Comparison of ENCODE assay signal across 9 mouse cellular contexts in genomic region chrX:73064415-73064793, GRCm38 (mm10). TPM values are rescaled to one million over a fixed set of nuclear protein-coding genes. Genes with fewer than 3 reads are reported as not detected.
A peak's percentile ranks its signal among the peaks of the same experiment; 100 is the strongest.
DNase-seq lines count a peak whose midpoint lies in the region; ATAC-seq and TF ChIP-seq lines count a peak whose summit lies in the region.
"Had no signal": no experiment of that assay in that cellular context is flagged by ENCODE, and none has a peak within 500 bp of the region (broad histone marks: within the 10 kb centered on the region; RNA-seq: fewer than 3 reads in every experiment).

Gene Pnma3 (plus strand): TSS chrX:73064787.

- TF ChIP-seq CTCF in heart, adult 2 months (IDR thresholded peaks at IDR 0.05), result no peak

- no peaks in the 10 kb centered on the region for H3K79me2 ChIP-seq in heart, adult 2 months (replicated peaks; ENCODE audit: control insufficient read depth, insufficient read depth, low read length)

- DNase-seq in heart, adult 2 months, result no peak
- DNase-seq in cerebellum, postnatal 10 days, result peak; percentile 29 to 37
- DNase-seq in hindbrain, embryonic 11.5 days (ENCODE audit: low spot score), result no peak
- DNase-seq in limb, embryonic 14.5 days (ENCODE audit: low spot score), result no peak
- DNase-seq in yolk sac, embryonic 10.5 days (ENCODE audit: low spot score), result no peak
- DNase-seq in gastrocnemius, adult 18-20 months (ENCODE audit: low spot score), result no peak
- no peak for DNase-seq in right cerebral cortex, postnatal 25 days

- H3K9me3 ChIP-seq in heart, embryonic 15.5 days (replicated peaks), result no peaks in the 10 kb centered on the region
- H3K9me3 ChIP-seq in hindbrain, embryonic 11.5 days (ENCODE audit: control insufficient read depth, low read length), result no peaks in the 10 kb centered on the region
- no peaks in the 10 kb centered on the region for H3K9me3 ChIP-seq in limb, embryonic 14.5 days (ENCODE audit: control insufficient read depth, low read length)
- H3K9me3 ChIP-seq: megakaryocyte, embryonic 14.5 days had no signal

- TF ChIP-seq POLR2A in heart, adult 2 months (IDR thresholded peaks at IDR 0.05; ENCODE audit: insufficient read depth, low read depth, low read length), result no peak
- TF ChIP-seq POLR2A in limb, embryonic 14.5 days (IDR thresholded peaks at IDR 0.05; ENCODE audit: borderline replicate concordance, extremely low read depth, insufficient read depth, insufficient read length), result no peak

- no peak within 1 kb of the TSS; the same call in 1 of the 2 replicates for H3K4me3 ChIP-seq in heart, embryonic 15.5 days
- no peak within 1 kb of the TSS for H3K4me3 ChIP-seq in heart, adult 2 months
- peak within 1 kb of the TSS; percentile 16 for H3K4me3 ChIP-seq in hindbrain, embryonic 11.5 days (ENCODE audit: low read depth, low read length)
- peak within 1 kb of the TSS; percentile 15 for H3K4me3 ChIP-seq in limb, embryonic 14.5 days (replicated peaks; ENCODE audit: low read length)
- H3K4me3 ChIP-seq: megakaryocyte, embryonic 14.5 days had no signal

- TF ChIP-seq EP300 in heart, adult 2 months (IDR thresholded peaks at IDR 0.05; ENCODE audit: insufficient read depth, low read depth, low read length), result no peak

- H3K27ac ChIP-seq in heart, embryonic 15.5 days, result no peak within 1 kb of the TSS
- H3K27ac ChIP-seq in heart, adult 2 months, result no peak within 1 kb of the TSS
- H3K27ac ChIP-seq in hindbrain, embryonic 11.5 days (ENCODE audit: low read depth, low read length), result no peak within 1 kb of the TSS
- no peak within 1 kb of the TSS for H3K27ac ChIP-seq in limb, embryonic 14.5 days (replicated peaks; ENCODE audit: low read depth, low read length)

- H3K36me3 ChIP-seq in heart, embryonic 15.5 days, result no peaks in the 10 kb centered on the region
- no peaks in the 10 kb centered on the region for H3K36me3 ChIP-seq in heart, adult 2 months (ENCODE audit: control insufficient read depth, insufficient read depth, low read length)
- H3K36me3 ChIP-seq in hindbrain, embryonic 11.5 days (ENCODE audit: control insufficient read depth, insufficient read depth, low read length), result no peaks in the 10 kb centered on the region
- no peaks in the 10 kb centered on the region for H3K36me3 ChIP-seq in limb, embryonic 14.5 days (ENCODE audit: control insufficient read depth, insufficient read depth, low read length)

- H3K27me3 ChIP-seq in heart, embryonic 15.5 days, result peaks cover 18% of the 10 kb centered on the region
- no peaks in the 10 kb centered on the region for H3K27me3 ChIP-seq in heart, adult 2 months (ENCODE audit: control insufficient read depth, insufficient read depth, low read length)
- H3K27me3 ChIP-seq in hindbrain, embryonic 11.5 days (ENCODE audit: control insufficient read depth, insufficient read depth, low read length), result no peaks in the 10 kb centered on the region
- no peaks in the 10 kb centered on the region for H3K27me3 ChIP-seq in limb, embryonic 14.5 days (ENCODE audit: control insufficient read depth, insufficient read depth, low read length)

- H3K4me2 ChIP-seq in heart, embryonic 15.5 days, result peak within 1 kb of the TSS; percentile 45
- H3K4me2 ChIP-seq in hindbrain, embryonic 11.5 days (replicated peaks; ENCODE audit: low read depth, low read length), result peak within 1 kb of the TSS; percentile 38
- peak within 1 kb of the TSS; percentile 42 for H3K4me2 ChIP-seq in limb, embryonic 14.5 days (replicated peaks; ENCODE audit: low read depth, low read length, severe bottlenecking)

- intact Hi-C loops in heart, adult 2 months (cut with DNase I), result no loop called here

- no peak for ATAC-seq in heart, embryonic 15.5 days (replicated peaks; ENCODE audit: insufficient number of reproducible peaks, insufficient read depth, low FRiP score, low read depth)
- peak; percentile 71 for ATAC-seq in hindbrain, embryonic 11.5 days (ENCODE audit: low FRiP score)
- no peak for ATAC-seq in limb, embryonic 14.5 days (ENCODE audit: low FRiP score, low read depth)

- 27% methylated on average over 7 of the region's 7 CpGs for WGBS in heart, embryonic 15.5 days
- WGBS in heart, adult 2 months, result 36% methylated on average over 7 of the region's 7 CpGs
- 30% methylated on average over 7 of the region's 7 CpGs for WGBS in hindbrain, embryonic 11.5 days
- WGBS in limb, embryonic 14.5 days, result 18% methylated on average over 7 of the region's 7 CpGs

- no peak within 1 kb of the TSS for H3K9ac ChIP-seq in heart, embryonic 15.5 days
- no peak within 1 kb of the TSS for H3K9ac ChIP-seq in heart, adult 2 months (ENCODE audit: low read depth, low read length)
- peak within 1 kb of the TSS; percentile 48; the same call in 1 of the 2 replicates for H3K9ac ChIP-seq in hindbrain, embryonic 11.5 days (ENCODE audit: low read depth, low read length)
- H3K9ac ChIP-seq in limb, embryonic 14.5 days (ENCODE audit: low read depth, low read length, severe bottlenecking), result 0 out of 2 replicates have a peak within 1 kb of the TSS, but pooled peaks have one; percentile 21

- H3K4me1 ChIP-seq in heart, embryonic 15.5 days (replicated peaks), result peaks cover 5% of the 10 kb centered on the region; the same call in 1 of the 2 replicates
- no peaks in the 10 kb centered on the region for H3K4me1 ChIP-seq in heart, adult 2 months (ENCODE audit: control insufficient read depth, insufficient read depth, low read length)
- no peaks in the 10 kb centered on the region for H3K4me1 ChIP-seq in hindbrain, embryonic 11.5 days (replicated peaks; ENCODE audit: control insufficient read depth, insufficient read depth, low read length)
- no peaks in the 10 kb centered on the region for H3K4me1 ChIP-seq in limb, embryonic 14.5 days (ENCODE audit: control insufficient read depth, insufficient read depth, low read length)

RNA-seq across cellular contexts. Expression of gene Pnma3, which starts in this region (rescaled TPM):
- polyA plus RNA-seq in heart, embryonic 15.5 days (2015; fragmentation: Nextera tagmentation; extraction: Ambion mirVana), result 0.06 TPM in 1 of 2 replicates, not detected in the other
- not detected for total RNA-seq in heart, adult 2 months (2021)
- 0.06 TPM in 1 of 2 replicates, not detected in the other for polyA plus RNA-seq in heart, adult 2 months (2012; rRNA removed)
- 0.27 and 0.90 TPM in 2 replicates for polyA plus RNA-seq in hindbrain, embryonic 11.5 days (2014; fragmentation: Nextera tagmentation; extraction: Ambion mirVana)
- 0.90 and 1.1 TPM in 2 replicates for polyA plus RNA-seq in limb, embryonic 14.5 days (2012; rRNA removed)
- 0.10 and 0.17 TPM in 2 replicates for polyA plus RNA-seq in limb, embryonic 14.5 days (2014; fragmentation: Nextera tagmentation; extraction: Ambion mirVana)
- total RNA-seq in gastrocnemius, adult 18-20 months (2021), result not detected

Comparison
In these comparisons a context has a peak if more than half of its experiments do, and no peak if none do; other contexts are left out.
1. Peak in ATAC-seq, H3K4me3 ChIP-seq, H3K9ac ChIP-seq and H3K4me2 ChIP-seq in hindbrain, embryonic 11.5 days; RNA of the gene not detected or under 1 TPM.
2. DNase-seq: peak in cerebellum, postnatal 10 days (2 of 2); none in heart, adult 2 months (0 of 2), hindbrain, embryonic 11.5 days (single experiment), limb, embryonic 14.5 days (single experiment), yolk sac, embryonic 10.5 days (single experiment), gastrocnemius, adult 18-20 months (single experiment) and right cerebral cortex, postnatal 25 days (single experiment).
3. Peak in every context shown above with its lines, with median percentiles within 50 percentile points of each other: H3K4me2 ChIP-seq.